Mouse (Mus musculus): ENCODE measurements around the gene Pacsin2. TPM values are rescaled to one million over a fixed set of nuclear protein-coding genes. Genes with fewer than 3 reads are reported as not detected.

Gene Pacsin2
- polyA plus RNA-seq, 1 experiment from 2014 or later, result 43.2 TPM

DNA sequence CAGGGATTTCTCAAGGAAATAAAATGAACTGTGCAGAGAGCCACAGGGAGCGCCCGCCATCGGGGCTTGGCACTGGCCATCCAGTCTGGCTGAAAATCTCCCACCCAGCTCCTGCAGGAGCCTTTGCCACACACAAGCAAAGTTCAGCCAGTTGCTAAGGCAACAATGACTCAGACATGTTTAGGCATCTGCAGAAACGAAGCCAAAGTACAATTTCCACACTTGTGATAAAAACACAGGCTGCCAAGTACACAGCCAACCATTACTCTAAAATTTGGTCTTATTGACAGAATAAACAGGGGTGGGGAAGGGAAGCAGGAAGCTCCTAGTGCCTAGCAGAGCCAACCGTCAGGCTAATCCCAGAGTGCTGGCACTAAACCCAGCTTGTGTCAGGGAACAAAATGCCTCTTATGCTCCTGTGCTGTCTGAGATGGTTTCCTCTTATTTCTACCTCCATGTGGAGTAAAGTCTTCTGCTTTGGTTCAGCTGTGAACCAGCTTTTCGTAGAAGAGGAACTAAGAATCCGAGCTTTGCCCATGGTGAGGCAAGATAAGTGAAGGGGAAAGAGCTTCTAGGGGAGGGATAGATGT, 12.7 kb downstream of the Pacsin2 start:
- Histone ChIP-seq H3K4me1 (replicated peaks; ENCODE audit: control insufficient read depth, insufficient read depth, low read length) (no peaks in the 10 kb centered on the region), H3K27me3 (ENCODE audit: control insufficient read depth, insufficient read depth, low read length) (no peaks in the 10 kb centered on the region), H3K9me3 (ENCODE audit: control insufficient read depth, low read length) (no peaks in the 10 kb centered on the region), H3K4me2 (replicated peaks; ENCODE audit: low read depth, low read length) (no peak overlapping the region), H3K9ac (ENCODE audit: low read depth, low read length) (no peak overlapping the region), H3K27ac (ENCODE audit: low read depth, low read length) (no peak overlapping the region), H3K36me3 (ENCODE audit: control insufficient read depth, insufficient read depth, low read length) (no peaks in the 10 kb centered on the region), H3K4me3 (ENCODE audit: low read depth, low read length) (no peak overlapping the region)
- DNase-seq (ENCODE audit: low spot score) (no peak), ATAC-seq (ENCODE audit: low FRiP score) (no peak)
- 83% methylated on average over 7 of the region's 7 CpGs for WGBS

GRCm38 (mm10) chr15:83450007-83450406, 14.4 kb downstream of the Pacsin2 start:
- ATAC-seq (ENCODE audit: low FRiP score), result no peak
- no peak overlapping the region for H3K4me3 ChIP-seq (ENCODE audit: low read depth, low read length)
- H3K36me3 ChIP-seq (ENCODE audit: control insufficient read depth, insufficient read depth, low read length), result no peaks in the 10 kb centered on the region
- no peak overlapping the region for H3K4me2 ChIP-seq (replicated peaks; ENCODE audit: low read depth, low read length)
- DNase-seq (ENCODE audit: low spot score), result no peak
- H3K27me3 ChIP-seq (ENCODE audit: control insufficient read depth, insufficient read depth, low read length), result no peaks in the 10 kb centered on the region
- no peaks in the 10 kb centered on the region for H3K4me1 ChIP-seq (replicated peaks; ENCODE audit: control insufficient read depth, insufficient read depth, low read length)
- no peak overlapping the region for H3K27ac ChIP-seq (ENCODE audit: low read depth, low read length)
- WGBS, result 87% methylated on average over 2 of the region's 2 CpGs
- no peak overlapping the region for H3K9ac ChIP-seq (ENCODE audit: low read depth, low read length)
- no peaks in the 10 kb centered on the region for H3K9me3 ChIP-seq (ENCODE audit: control insufficient read depth, low read length)

- H3K27me3 ChIP-seq (ENCODE audit: control insufficient read depth, insufficient read depth, low read length), result no peaks in the 10 kb centered on the region
- H3K9ac ChIP-seq (ENCODE audit: low read depth, low read length), result no peak overlapping the region
- H3K27ac ChIP-seq (ENCODE audit: low read depth, low read length), result no peak overlapping the region
- no peaks in the 10 kb centered on the region for H3K4me1 ChIP-seq (replicated peaks; ENCODE audit: control insufficient read depth, insufficient read depth, low read length)
- no peaks in the 10 kb centered on the region for H3K9me3 ChIP-seq (ENCODE audit: control insufficient read depth, low read length)
- H3K36me3 ChIP-seq (ENCODE audit: control insufficient read depth, insufficient read depth, low read length), result no peaks in the 10 kb centered on the region
- ATAC-seq (ENCODE audit: low FRiP score) (no peak), DNase-seq (ENCODE audit: low spot score) (no peak)
- no peak overlapping the region for H3K4me3 ChIP-seq (ENCODE audit: low read depth, low read length)
- 85% methylated on average over 5 of the region's 5 CpGs for WGBS
- no peak overlapping the region for H3K4me2 ChIP-seq (replicated peaks; ENCODE audit: low read depth, low read length)
Observed at GRCm38 (mm10) chr15:83448646-83449045, 15.8 kb downstream of the Pacsin2 start.

GRCm38 (mm10) chr15:83447791-83448544, 16.4 kb downstream of the Pacsin2 start:
- no peak for ATAC-seq (ENCODE audit: low FRiP score)
- no peak overlapping the region for H3K4me3 ChIP-seq (ENCODE audit: low read depth, low read length)
- no peak overlapping the region for H3K9ac ChIP-seq (ENCODE audit: low read depth, low read length)
- no peaks in the 10 kb centered on the region for H3K36me3 ChIP-seq (ENCODE audit: control insufficient read depth, insufficient read depth, low read length)
- WGBS, result 60% methylated on average over 10 of the region's 10 CpGs
- DNase-seq (ENCODE audit: low spot score), result no peak
- H3K27me3 ChIP-seq (ENCODE audit: control insufficient read depth, insufficient read depth, low read length), result no peaks in the 10 kb centered on the region
- H3K4me1 ChIP-seq (replicated peaks; ENCODE audit: control insufficient read depth, insufficient read depth, low read length), result no peaks in the 10 kb centered on the region
- H3K27ac ChIP-seq (ENCODE audit: low read depth, low read length), result no peak overlapping the region
- H3K9me3 ChIP-seq (ENCODE audit: control insufficient read depth, low read length), result no peaks in the 10 kb centered on the region
- H3K4me2 ChIP-seq (replicated peaks; ENCODE audit: low read depth, low read length), result no peak overlapping the region

- Histone ChIP-seq H3K27me3 (ENCODE audit: control insufficient read depth, insufficient read depth, low read length) (no peaks in the 10 kb centered on the region), H3K4me1 (replicated peaks; ENCODE audit: control insufficient read depth, insufficient read depth, low read length) (no peaks in the 10 kb centered on the region), H3K36me3 (ENCODE audit: control insufficient read depth, insufficient read depth, low read length) (no peaks in the 10 kb centered on the region), H3K9ac (ENCODE audit: low read depth, low read length) (no peak overlapping the region), H3K4me2 (replicated peaks; ENCODE audit: low read depth, low read length) (no peak overlapping the region), H3K9me3 (ENCODE audit: control insufficient read depth, low read length) (no peaks in the 10 kb centered on the region), H3K4me3 (ENCODE audit: low read depth, low read length) (no peak overlapping the region), H3K27ac (ENCODE audit: low read depth, low read length) (no peak overlapping the region)
- ATAC-seq (ENCODE audit: low FRiP score) (no peak), DNase-seq (ENCODE audit: low spot score) (no peak)
- WGBS, result 83% methylated on average over 2 of the region's 2 CpGs
Observed at GRCm38 (mm10) chr15:83445908-83446307, 18.5 kb downstream of the Pacsin2 start.

GRCm38 (mm10) chr15:83445383-83445782, 19.0 kb downstream of the Pacsin2 start:
- no peaks in the 10 kb centered on the region for H3K4me1 ChIP-seq (replicated peaks; ENCODE audit: control insufficient read depth, insufficient read depth, low read length)
- H3K27me3 ChIP-seq (ENCODE audit: control insufficient read depth, insufficient read depth, low read length), result no peaks in the 10 kb centered on the region
- DNase-seq (ENCODE audit: low spot score) (no peak), ATAC-seq (ENCODE audit: low FRiP score) (no peak)
- H3K9me3 ChIP-seq (ENCODE audit: control insufficient read depth, low read length), result no peaks in the 10 kb centered on the region
- no peaks in the 10 kb centered on the region for H3K36me3 ChIP-seq (ENCODE audit: control insufficient read depth, insufficient read depth, low read length)
- no peak overlapping the region for H3K27ac ChIP-seq (ENCODE audit: low read depth, low read length)
- no peak overlapping the region for H3K9ac ChIP-seq (ENCODE audit: low read depth, low read length)
- no peak overlapping the region for H3K4me3 ChIP-seq (ENCODE audit: low read depth, low read length)
- WGBS, result 70% methylated on average over 5 of the region's 5 CpGs
- no peak overlapping the region for H3K4me2 ChIP-seq (replicated peaks; ENCODE audit: low read depth, low read length)

DNA sequence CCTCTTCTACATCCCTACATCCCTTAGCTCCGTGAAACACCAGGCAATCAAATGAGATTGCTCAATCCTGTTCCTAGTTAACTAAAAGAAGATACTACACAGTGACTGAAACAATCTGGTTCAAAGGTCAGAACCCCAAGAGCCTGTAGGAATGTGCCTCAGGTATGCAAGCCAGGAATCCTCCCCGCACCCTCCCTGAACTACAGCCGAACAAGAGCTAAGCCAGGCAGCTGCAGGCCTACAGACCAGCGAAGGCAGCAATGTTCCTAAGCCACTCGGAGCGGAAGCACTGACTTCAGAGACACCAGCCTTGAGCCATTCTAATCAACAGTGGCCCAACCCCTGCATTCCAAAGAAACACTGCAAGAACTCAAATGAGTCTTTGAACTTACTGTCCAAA, 20.0 kb downstream of the Pacsin2 start:
- Histone ChIP-seq H3K4me1 (replicated peaks; ENCODE audit: control insufficient read depth, insufficient read depth, low read length) (no peaks in the 10 kb centered on the region), H3K36me3 (ENCODE audit: control insufficient read depth, insufficient read depth, low read length) (no peaks in the 10 kb centered on the region), H3K9me3 (ENCODE audit: control insufficient read depth, low read length) (no peaks in the 10 kb centered on the region), H3K27ac (ENCODE audit: low read depth, low read length) (no peak overlapping the region), H3K9ac (ENCODE audit: low read depth, low read length) (no peak overlapping the region), H3K4me2 (replicated peaks; ENCODE audit: low read depth, low read length) (no peak overlapping the region), H3K4me3 (ENCODE audit: low read depth, low read length) (no peak overlapping the region), H3K27me3 (ENCODE audit: control insufficient read depth, insufficient read depth, low read length) (no peaks in the 10 kb centered on the region)
- ATAC-seq (ENCODE audit: low FRiP score) (no peak), DNase-seq (ENCODE audit: low spot score) (no peak)
- 69% methylated on average over 6 of the region's 6 CpGs for WGBS

- H3K9me3 ChIP-seq (ENCODE audit: control insufficient read depth, low read length), result no peaks in the 10 kb centered on the region
- no peak overlapping the region for H3K27ac ChIP-seq (ENCODE audit: low read depth, low read length)
- H3K4me3 ChIP-seq (ENCODE audit: low read depth, low read length), result no peak overlapping the region
- no peak for DNase-seq (ENCODE audit: low spot score)
- no peak for ATAC-seq (ENCODE audit: low FRiP score)
- no peaks in the 10 kb centered on the region for H3K27me3 ChIP-seq (ENCODE audit: control insufficient read depth, insufficient read depth, low read length)
- 94% methylated on average over 4 of the region's 4 CpGs for WGBS
- H3K4me1 ChIP-seq (replicated peaks; ENCODE audit: control insufficient read depth, insufficient read depth, low read length), result no peaks in the 10 kb centered on the region
- no peak overlapping the region for H3K9ac ChIP-seq (ENCODE audit: low read depth, low read length)
- H3K36me3 ChIP-seq (ENCODE audit: control insufficient read depth, insufficient read depth, low read length), result no peaks in the 10 kb centered on the region
- no peak overlapping the region for H3K4me2 ChIP-seq (replicated peaks; ENCODE audit: low read depth, low read length)
Observed at GRCm38 (mm10) chr15:83442495-83443037, 21.8 kb downstream of the Pacsin2 start.

DNA sequence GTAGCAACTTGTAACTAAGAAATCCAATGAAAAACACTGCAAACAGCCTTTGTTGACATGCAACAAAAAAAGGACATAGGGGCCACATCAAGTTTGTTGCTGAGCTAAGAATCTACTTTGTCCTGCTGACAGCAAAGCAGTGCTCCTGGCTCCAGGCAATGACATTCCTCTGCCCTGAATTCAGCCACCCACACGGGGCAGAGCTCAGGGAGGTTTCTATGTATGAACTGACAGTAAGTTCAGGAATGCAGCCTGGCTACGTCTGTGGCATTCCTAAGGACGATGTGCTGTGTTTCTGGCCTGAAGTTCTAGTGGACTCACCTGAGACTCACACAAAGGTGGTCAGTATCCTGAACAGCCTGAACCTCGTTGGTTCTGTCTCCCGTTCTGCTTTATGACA, 23.7 kb downstream of the Pacsin2 start:
- Histone ChIP-seq H3K4me1 (replicated peaks; ENCODE audit: control insufficient read depth, insufficient read depth, low read length) (no peaks in the 10 kb centered on the region), H3K4me2 (replicated peaks; ENCODE audit: low read depth, low read length) (no peak overlapping the region), H3K9me3 (ENCODE audit: control insufficient read depth, low read length) (no peaks in the 10 kb centered on the region), H3K36me3 (ENCODE audit: control insufficient read depth, insufficient read depth, low read length) (no peaks in the 10 kb centered on the region), H3K27ac (ENCODE audit: low read depth, low read length) (no peak overlapping the region), H3K27me3 (ENCODE audit: control insufficient read depth, insufficient read depth, low read length) (no peaks in the 10 kb centered on the region), H3K4me3 (ENCODE audit: low read depth, low read length) (no peak overlapping the region), H3K9ac (ENCODE audit: low read depth, low read length) (no peak overlapping the region)
- ATAC-seq (ENCODE audit: low FRiP score) (no peak), DNase-seq (ENCODE audit: low spot score) (no peak)
- 63% methylated on average over 5 of the region's 5 CpGs for WGBS
